ENCODE assay signal across 8 mouse cellular contexts in the genomic region with DNA sequence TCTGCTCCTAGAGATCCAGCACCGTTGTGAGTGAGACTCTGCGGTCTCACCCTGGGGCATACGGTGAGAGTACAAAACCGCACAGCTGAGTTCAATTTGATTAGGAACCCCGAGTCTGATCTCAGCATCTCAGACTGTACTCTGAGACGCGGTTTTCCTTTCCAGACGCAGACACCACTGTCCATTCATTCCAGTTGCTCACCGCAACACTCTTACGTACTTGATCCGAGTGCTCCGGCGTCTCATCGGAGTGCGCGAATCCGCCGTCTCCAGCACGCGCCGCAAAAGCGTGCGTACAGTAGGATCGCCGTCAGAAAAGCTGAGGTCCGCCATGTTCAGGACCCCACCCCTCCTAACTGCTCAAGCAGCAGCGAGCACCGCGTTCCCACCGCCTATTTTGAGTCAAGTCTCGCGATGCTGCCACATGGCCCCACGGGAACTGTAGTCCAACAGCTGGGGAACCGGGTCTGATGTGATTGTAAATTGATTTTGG. TPM values are rescaled to one million over a fixed set of nuclear protein-coding genes. Genes with fewer than 3 reads are reported as not detected.
DNase-seq lines count a peak whose midpoint lies in the region; ATAC-seq and TF ChIP-seq lines count a peak whose summit lies in the region.

No protein-coding gene starts in this region.

- ATAC-seq in CD4-positive, CD25-positive, alpha-beta regulatory T cell, adult 4 months: peak; percentile 72
- ATAC-seq in heart, embryonic 12.5 days (ENCODE audit: insufficient number of reproducible peaks, low FRiP score): peak; percentile 74
- peak; percentile 81 for ATAC-seq in kidney, embryonic 16.5 days (ENCODE audit: low FRiP score, low TSS enrichment)
- peak; percentile 81 for ATAC-seq in liver, embryonic 11.5 days (replicated peaks; ENCODE audit: low FRiP score)

- H3K27ac ChIP-seq in heart, embryonic 12.5 days (ENCODE audit: poor library complexity, severe bottlenecking): peak overlapping the region; percentile 67
- peak overlapping the region; percentile 78 for H3K27ac ChIP-seq in kidney, embryonic 16.5 days (ENCODE audit: low read length)
- peak overlapping the region; percentile 79 for H3K27ac ChIP-seq in liver, embryonic 11.5 days (ENCODE audit: low read depth, low read length)

- no peaks in the 10 kb centered on the region for H3K9me3 ChIP-seq in erythroblast, embryonic 14.5 days (ENCODE audit: control insufficient read depth, low read length)
- H3K9me3 ChIP-seq in heart, embryonic 12.5 days (replicated peaks): no peaks in the 10 kb centered on the region
- no peaks in the 10 kb centered on the region for H3K9me3 ChIP-seq in kidney, embryonic 16.5 days (ENCODE audit: low read length)
- no peaks in the 10 kb centered on the region for H3K9me3 ChIP-seq in liver, embryonic 11.5 days (ENCODE audit: control insufficient read depth, low read length)

- H3K4me3 ChIP-seq in erythroblast, embryonic 14.5 days (replicated peaks): peak overlapping the region; percentile 70
- H3K4me3 ChIP-seq in heart, embryonic 12.5 days: peak overlapping the region; percentile 92
- H3K4me3 ChIP-seq in kidney, embryonic 16.5 days (ENCODE audit: low read length): peak overlapping the region; percentile 89
- peak overlapping the region; percentile 87 for H3K4me3 ChIP-seq in liver, embryonic 11.5 days (ENCODE audit: low read depth, low read length)
- H3K4me3 ChIP-seq in myocyte: peak overlapping the region; percentile 57

- DNase-seq in brain, embryonic 18.5 days (ENCODE audit: low read depth, low spot score): peak; percentile 88
- peak; percentile 82 for DNase-seq in liver, embryonic 11.5 days (ENCODE audit: low spot score)
- peak; percentile 90 for DNase-seq in splenic B cell, adult 2 months (ENCODE audit: low read depth, low spot score)

- peaks cover 56% of the 10 kb centered on the region for H3K4me1 ChIP-seq in erythroblast, embryonic 14.5 days (ENCODE audit: control insufficient read depth)
- H3K4me1 ChIP-seq in heart, embryonic 12.5 days (replicated peaks): peaks cover 24% of the 10 kb centered on the region
- peaks cover 19% of the 10 kb centered on the region for H3K4me1 ChIP-seq in kidney, embryonic 16.5 days (ENCODE audit: insufficient read depth, low read length)
- peaks cover 20% of the 10 kb centered on the region for H3K4me1 ChIP-seq in liver, embryonic 11.5 days (replicated peaks; ENCODE audit: control insufficient read depth, insufficient read depth, low read length)

- peak overlapping the region; percentile 7 for H3ac ChIP-seq in myocyte (ENCODE audit: control insufficient read depth, insufficient read length)

- peak; percentile 99 for TF ChIP-seq POLR2A in myocyte (IDR thresholded peaks at IDR 0.05; ENCODE audit: insufficient read length, low read depth)

- WGBS in heart, embryonic 12.5 days: under 1% methylated on average over 34 of the region's 34 CpGs
- under 1% methylated on average over 34 of the region's 34 CpGs for WGBS in kidney, embryonic 16.5 days
- WGBS in liver, embryonic 11.5 days: 0% methylated on average over 34 of the region's 34 CpGs

- H3K79me2 ChIP-seq in myocyte (ENCODE audit: control insufficient read depth, insufficient read depth): peaks cover 29% of the 10 kb centered on the region

- H3K36me3 ChIP-seq in erythroblast, embryonic 14.5 days (ENCODE audit: control insufficient read depth): peaks cover 43% of the 10 kb centered on the region
- H3K36me3 ChIP-seq in heart, embryonic 12.5 days: peaks cover 33% of the 10 kb centered on the region
- H3K36me3 ChIP-seq in kidney, embryonic 16.5 days (ENCODE audit: insufficient read depth, low read length): peaks cover 24% of the 10 kb centered on the region
- peaks cover 15% of the 10 kb centered on the region for H3K36me3 ChIP-seq in liver, embryonic 11.5 days (ENCODE audit: control insufficient read depth, insufficient read depth, low read length)
- peaks cover 9% of the 10 kb centered on the region for H3K36me3 ChIP-seq in myocyte (ENCODE audit: control insufficient read depth, insufficient read depth)
- 0 out of 2 replicates have a peak, but pooled peaks cover 2% of the 10 kb centered on the region for H3K36me3 ChIP-seq in splenic B cell, adult 2 months (ENCODE audit: control insufficient read depth, insufficient read depth, low read length, poor library complexity, severe bottlenecking)

- peak overlapping the region; percentile 81 for H3K4me2 ChIP-seq in heart, embryonic 12.5 days
- peak overlapping the region; percentile 67 for H3K4me2 ChIP-seq in kidney, embryonic 16.5 days (replicated peaks; ENCODE audit: low read depth, low read length)
- peak overlapping the region; percentile 78 for H3K4me2 ChIP-seq in liver, embryonic 11.5 days
- peak overlapping the region; percentile 80 for H3K4me2 ChIP-seq in myocyte (ENCODE audit: low read depth)

- peak overlapping the region; percentile 86 for H3K9ac ChIP-seq in heart, embryonic 12.5 days
- peak overlapping the region; percentile 91 for H3K9ac ChIP-seq in kidney, embryonic 16.5 days (replicated peaks; ENCODE audit: low read length)
- H3K9ac ChIP-seq in liver, embryonic 11.5 days (ENCODE audit: low read depth, low read length): peak overlapping the region; percentile 77

- no peaks in the 10 kb centered on the region for H3K27me3 ChIP-seq in erythroblast, embryonic 14.5 days (ENCODE audit: control insufficient read depth)
- H3K27me3 ChIP-seq in heart, embryonic 12.5 days (replicated peaks): no peaks in the 10 kb centered on the region
- H3K27me3 ChIP-seq in kidney, embryonic 16.5 days (ENCODE audit: insufficient read depth, low read length): no peaks in the 10 kb centered on the region
- no peaks in the 10 kb centered on the region for H3K27me3 ChIP-seq in liver, embryonic 11.5 days (replicated peaks; ENCODE audit: control insufficient read depth, insufficient read depth, low read length)
- no peaks in the 10 kb centered on the region for H3K27me3 ChIP-seq in myocyte (ENCODE audit: control insufficient read depth, insufficient read depth, insufficient read length)
- H3K27me3 ChIP-seq in splenic B cell, adult 2 months (ENCODE audit: control insufficient read depth, insufficient read depth, low read length, poor library complexity, severe bottlenecking): no peaks in the 10 kb centered on the region

TF ChIP-seq in myocyte, 11 proteins besides CTCF, POLR2A, EP300 and RAD21:
- peak; percentile 97 for TF ChIP-seq POLR2AphosphoS2 (IDR thresholded peaks at IDR 0.05; ENCODE audit: insufficient read length, low read depth)
- no peak for TF ChIP-seq SRF (IDR thresholded peaks at IDR 0.05; ENCODE audit: control insufficient read depth, insufficient read length, low read depth)
- peak in 1 of 3 experiments; percentile 32 for TF ChIP-seq MYOG (IDR thresholded peaks at IDR 0.05; ENCODE audit: control insufficient read depth in 1 of 3, insufficient read depth in 1 of 3, insufficient read length in 2 of 3, low read depth in 2 of 3)
- no peak for TF ChIP-seq TCF3 (IDR thresholded peaks at IDR 0.05; ENCODE audit: insufficient read length, low read depth)
- peak; percentile 86 for TF ChIP-seq E2F4 (IDR thresholded peaks at IDR 0.05; ENCODE audit: insufficient read depth)

RNA-seq across cellular contexts. Expression of gene Cenpt, which starts 1.4 kb away (rescaled TPM):
- 10 to 100 TPM; 14.1 to 23.3 TPM for polyA plus RNA-seq in CD4-positive, CD25-positive, alpha-beta regulatory T cell, adult 4 months (2017; shearing (Covaris generic))
- polyA plus RNA-seq in erythroblast, embryonic 14.5 days (2012): 7.1 and 9.1 TPM in 2 replicates
- 42.8 and 46.9 TPM in 2 replicates for polyA plus RNA-seq in heart, embryonic 12.5 days (2016; fragmentation: Nextera tagmentation; extraction: Ambion mirVana)
- 44.7 and 46.3 TPM in 2 replicates for polyA plus RNA-seq in kidney, embryonic 16.5 days (2015; fragmentation: Nextera tagmentation; extraction: Ambion mirVana)
- polyA plus RNA-seq in liver, embryonic 11.5 days (2014; fragmentation: Nextera tagmentation; extraction: Ambion mirVana): 37.0 and 37.5 TPM in 2 replicates
- 20.4 TPM for polyA plus RNA-seq in myocyte (2012; fragmentation: generic; extraction: Trizol)

RNA-seq across cellular contexts. Expression of gene Thap11, which starts 3.2 kb away (rescaled TPM):
- 1 to 10 TPM; 4.5 to 6.0 TPM for polyA plus RNA-seq in CD4-positive, CD25-positive, alpha-beta regulatory T cell, adult 4 months (2017; shearing (Covaris generic))
- 2.8 and 3.4 TPM in 2 replicates for polyA plus RNA-seq in erythroblast, embryonic 14.5 days (2012)
- 53.8 and 59.3 TPM in 2 replicates for polyA plus RNA-seq in heart, embryonic 12.5 days (2016; fragmentation: Nextera tagmentation; extraction: Ambion mirVana)
- polyA plus RNA-seq in kidney, embryonic 16.5 days (2015; fragmentation: Nextera tagmentation; extraction: Ambion mirVana): 65.2 and 66.1 TPM in 2 replicates
- polyA plus RNA-seq in liver, embryonic 11.5 days (2014; fragmentation: Nextera tagmentation; extraction: Ambion mirVana): 62.0 and 66.5 TPM in 2 replicates
- polyA plus RNA-seq in myocyte (2012; fragmentation: generic; extraction: Trizol): 49.0 TPM

RNA-seq across cellular contexts. Expression of gene Nutf2, which starts 8.7 kb away (rescaled TPM):
- 10 to 100 TPM in 1 of 2 experiments, 1 to 10 TPM in 1; 9.9 to 48.7 TPM for polyA plus RNA-seq in CD4-positive, CD25-positive, alpha-beta regulatory T cell, adult 4 months (2017; shearing (Covaris generic))
- polyA plus RNA-seq in erythroblast, embryonic 14.5 days (2012): 8.1 and 9.1 TPM in 2 replicates
- polyA plus RNA-seq in heart, embryonic 12.5 days (2016; fragmentation: Nextera tagmentation; extraction: Ambion mirVana): 201 and 224 TPM in 2 replicates
- polyA plus RNA-seq in kidney, embryonic 16.5 days (2015; fragmentation: Nextera tagmentation; extraction: Ambion mirVana): 186 and 242 TPM in 2 replicates
- polyA plus RNA-seq in liver, embryonic 11.5 days (2014; fragmentation: Nextera tagmentation; extraction: Ambion mirVana): 304 and 312 TPM in 2 replicates
- 141 TPM for polyA plus RNA-seq in myocyte (2012; fragmentation: generic; extraction: Trizol)

RNA-seq across cellular contexts. Expression of gene Tsnaxip1, which starts 24.2 kb away (rescaled TPM):
- under 1 TPM in 1 of 2 experiments, not detected in 1; 0.19 TPM for polyA plus RNA-seq in CD4-positive, CD25-positive, alpha-beta regulatory T cell, adult 4 months (2017; shearing (Covaris generic))
- 0.02 TPM in 1 of 2 replicates, not detected in the other for polyA plus RNA-seq in erythroblast, embryonic 14.5 days (2012)
- 0.14 and 0.15 TPM in 2 replicates for polyA plus RNA-seq in heart, embryonic 12.5 days (2016; fragmentation: Nextera tagmentation; extraction: Ambion mirVana)
- polyA plus RNA-seq in kidney, embryonic 16.5 days (2015; fragmentation: Nextera tagmentation; extraction: Ambion mirVana): 0.21 and 0.24 TPM in 2 replicates
- polyA plus RNA-seq in liver, embryonic 11.5 days (2014; fragmentation: Nextera tagmentation; extraction: Ambion mirVana): 0.12 TPM in 1 of 2 replicates, not detected in the other
- polyA plus RNA-seq in myocyte (2012; fragmentation: generic; extraction: Trizol): 0.10 TPM

RNA-seq across cellular contexts. Expression of gene Ranbp10, which starts 24.5 kb away (rescaled TPM):
- polyA plus RNA-seq in CD4-positive, CD25-positive, alpha-beta regulatory T cell, adult 4 months (2017; shearing (Covaris generic)): 1 to 10 TPM; 7.6 to 10.0 TPM
- 24.4 and 25.6 TPM in 2 replicates for polyA plus RNA-seq in erythroblast, embryonic 14.5 days (2012)
- polyA plus RNA-seq in heart, embryonic 12.5 days (2016; fragmentation: Nextera tagmentation; extraction: Ambion mirVana): 11.0 and 11.3 TPM in 2 replicates
- polyA plus RNA-seq in kidney, embryonic 16.5 days (2015; fragmentation: Nextera tagmentation; extraction: Ambion mirVana): 10.7 and 13.3 TPM in 2 replicates
- 20.2 and 22.0 TPM in 2 replicates for polyA plus RNA-seq in liver, embryonic 11.5 days (2014; fragmentation: Nextera tagmentation; extraction: Ambion mirVana)
- polyA plus RNA-seq in myocyte (2012; fragmentation: generic; extraction: Trizol): 15.6 TPM

Comparison
In these comparisons a context has a peak if more than half of its experiments do, and no peak if none do; other contexts are left out.
1. Peak in every context shown above with its lines: DNase-seq, ATAC-seq, H3K4me3 ChIP-seq and H3K27ac ChIP-seq.